Mouse (Mus musculus) urinary bladder, postnatal 4 days (tissue): ENCODE results near the gene Hells.

Source experiments
- DNase-seq, 2 experiments: peaks; one replicate each; pipeline ENCODE4 v3.0.0; 2021 to 2022; ENCODE audit warnings: low spot score in 2 of 2

The Hells gene

GRCm38 (mm10) chr19:38930788-38931565, at the start of gene Hells:
Gene Hells (plus strand): TSS chr19:38930915.
- DNase-seq = peak; percentile 83 to 92

- DNase-seq = no peak
Observed at GRCm38 (mm10) chr19:38901146-38902135, 29.3 kb upstream of the Hells start.

GRCm38 (mm10) chr19:38902501-38902900, 28.2 kb upstream of the Hells start:
- DNase-seq = no peak

GRCm38 (mm10) chr19:38913786-38914185, 16.9 kb upstream of the Hells start:
- no peak for DNase-seq

GRCm38 (mm10) chr19:38914926-38915325, 15.8 kb upstream of the Hells start:
- no peak for DNase-seq

GRCm38 (mm10) chr19:38915677-38916076, 15.0 kb upstream of the Hells start:
- no peak for DNase-seq

- DNase-seq = no peak
Observed at GRCm38 (mm10) chr19:38928481-38929158, 2.1 kb upstream of the Hells start.

GRCm38 (mm10) chr19:38929471-38930251, 1.1 kb upstream of the Hells start:
- DNase-seq = no peak

GRCm38 (mm10) chr19:38930252-38930787, 395 bp upstream of the Hells start:
- no peak for DNase-seq

GRCm38 (mm10) chr19:38931566-38931890, 813 bp downstream of the Hells start:
- no peak for DNase-seq

GRCm38 (mm10) chr19:38944590-38945307, 14.0 kb downstream of the Hells start:
- DNase-seq = no peak

GRCm38 (mm10) chr19:38970741-38971140, 40.0 kb downstream of the Hells start:
- DNase-seq = no peak

- no peak for DNase-seq
Observed at GRCm38 (mm10) chr19:38972581-38972980, 41.9 kb downstream of the Hells start.

- no peak for DNase-seq
Observed at GRCm38 (mm10) chr19:38973666-38974065, 43.0 kb downstream of the Hells start.

- DNase-seq = no peak
Observed at GRCm38 (mm10) chr19:38976269-38976668, 45.6 kb downstream of the Hells start.

GRCm38 (mm10) chr19:38981966-38982365, 51.3 kb downstream of the Hells start:
- DNase-seq = peak; percentile 28 to 76

GRCm38 (mm10) chr19:38998248-38998647, 67.5 kb downstream of the Hells start:
- DNase-seq = no peak

- DNase-seq = no peak
Observed at GRCm38 (mm10) chr19:38998676-38999075, 68.0 kb downstream of the Hells start.

GRCm38 (mm10) chr19:39005132-39005531, 74.4 kb downstream of the Hells start:
- no peak for DNase-seq

- no peak for DNase-seq
Observed at GRCm38 (mm10) chr19:39006715-39007114, 76.0 kb downstream of the Hells start, which contains the start of gene Cyp2c55. Gene Cyp2c55 (plus strand): TSS chr19:39007019.
